Comparison of ENCODE assay signal across 12 mouse cellular contexts in genomic region chr11:113951616-113951988, GRCm38 (mm10).
DNase-seq lines count a peak whose midpoint lies in the region; ATAC-seq and TF ChIP-seq lines count a peak whose summit lies in the region.
"Had no signal": no experiment of that assay in that cellular context is flagged by ENCODE, and none has a peak within 500 bp of the region (broad histone marks: within the 10 kb centered on the region; RNA-seq: fewer than 3 reads in every experiment).

No protein-coding gene starts in this region.

- 0 out of 2 replicates have a peak overlapping the region, but pooled peaks have one; percentile 18 for H3K9ac ChIP-seq in forebrain, postnatal 0 days
- H3K9ac ChIP-seq in midbrain, embryonic 15.5 days, result no peak overlapping the region

- H3K36me3 ChIP-seq in forebrain, postnatal 0 days (ENCODE audit: insufficient read depth), result no peaks in the 10 kb centered on the region
- no peaks in the 10 kb centered on the region for H3K36me3 ChIP-seq in midbrain, embryonic 15.5 days (replicated peaks)
- H3K36me3 ChIP-seq: limb, embryonic 10.5 days had no signal

- H3K9me3 ChIP-seq in forebrain, postnatal 0 days (ENCODE audit: low read length), result no peaks in the 10 kb centered on the region
- no peaks in the 10 kb centered on the region for H3K9me3 ChIP-seq in midbrain, embryonic 15.5 days
- H3K9me3 ChIP-seq: limb, embryonic 10.5 days had no signal

- TF ChIP-seq CTCF in brain, embryonic 14.5 days (IDR thresholded peaks at IDR 0.05; ENCODE audit: borderline replicate concordance, extremely low read depth, insufficient read depth, insufficient read length), result no peak
- TF ChIP-seq CTCF in cerebellum, adult 2 months (IDR thresholded peaks at IDR 0.05; ENCODE audit: borderline replicate concordance, insufficient read depth, low read depth, low read length), result no peak
- TF ChIP-seq CTCF in forebrain, postnatal 0 days (IDR thresholded peaks at IDR 0.05; ENCODE audit: low read depth), result no peak

- ATAC-seq in forebrain, postnatal 0 days, result peak; percentile 54
- peak; percentile 35; the same call in 1 of the 2 replicates for ATAC-seq in midbrain, embryonic 15.5 days (replicated peaks)

- H3K4me1 ChIP-seq in cerebellum, adult 2 months (ENCODE audit: control insufficient read depth, insufficient read depth, low read length), result peaks cover 11% of the 10 kb centered on the region
- peaks cover 14% of the 10 kb centered on the region; the same call in 1 of the 2 replicates for H3K4me1 ChIP-seq in forebrain, postnatal 0 days (ENCODE audit: insufficient read depth)
- peaks cover 25% of the 10 kb centered on the region for H3K4me1 ChIP-seq in midbrain, embryonic 15.5 days

- TF ChIP-seq POLR2A in brain, embryonic 14.5 days (IDR thresholded peaks at IDR 0.05; ENCODE audit: borderline replicate concordance, extremely low read depth, insufficient read depth, insufficient read length, poor library complexity, severe bottlenecking), result no peak
- TF ChIP-seq POLR2A in cerebellum, adult 2 months (IDR thresholded peaks at IDR 0.05; ENCODE audit: borderline replicate concordance, insufficient read depth, low read length), result no peak

- no peak overlapping the region for H3K27ac ChIP-seq in cerebellum, adult 2 months (ENCODE audit: insufficient read depth, low read length)
- H3K27ac ChIP-seq in forebrain, postnatal 0 days (ENCODE audit: low read depth, low read length), result no peak overlapping the region
- H3K27ac ChIP-seq in midbrain, embryonic 15.5 days, result peak overlapping the region; percentile 11
- H3K27ac ChIP-seq: limb, embryonic 10.5 days had no signal

- H3K27me3 ChIP-seq in cerebellum, adult 2 months (ENCODE audit: control insufficient read depth, insufficient read depth, low read length), result no peaks in the 10 kb centered on the region; the same call in 1 of the 2 replicates
- H3K27me3 ChIP-seq in forebrain, postnatal 0 days (ENCODE audit: insufficient read depth, low read length), result no peaks in the 10 kb centered on the region
- 0 out of 2 replicates have a peak, but pooled peaks cover 3% of the 10 kb centered on the region for H3K27me3 ChIP-seq in midbrain, embryonic 15.5 days (replicated peaks)

- H3K4me2 ChIP-seq in forebrain, postnatal 0 days (ENCODE audit: low read depth), result no peak overlapping the region
- peak overlapping the region; percentile 2; the same call in 1 of the 2 replicates for H3K4me2 ChIP-seq in midbrain, embryonic 15.5 days

- H3K4me3 ChIP-seq in cerebellum, adult 2 months (replicated peaks; ENCODE audit: insufficient read depth, low read depth, low read length), result no peak overlapping the region
- H3K4me3 ChIP-seq in forebrain, postnatal 0 days (ENCODE audit: low read depth, low read length), result no peak overlapping the region
- H3K4me3 ChIP-seq in midbrain, embryonic 15.5 days, result no peak overlapping the region
- H3K4me3 ChIP-seq: limb, embryonic 10.5 days had no signal

- DNase-seq in brain, embryonic 14.5 days (ENCODE audit: low read depth), result peak; percentile 79
- peak; percentile 73 to 82 for DNase-seq in cerebellum, adult 2 months
- no peak for DNase-seq in forebrain, postnatal 0 days
- no peak for DNase-seq in lung, postnatal 36 days
- DNase-seq in lung, postnatal 25 days (ENCODE audit: low spot score), result no peak
- DNase-seq in lung, postnatal 10 days, result no peak
- no peak for DNase-seq in adrenal gland, postnatal 36 days
- DNase-seq: heart, postnatal 36 days; lung, adult 2 months; right cerebral cortex, postnatal 4 days had no signal

- WGBS in cerebellum, adult 2 months, result 7% methylated on average over 15 of the region's 15 CpGs
- 17% methylated on average over 15 of the region's 15 CpGs for WGBS in forebrain, postnatal 0 days
- 13% methylated on average over 15 of the region's 15 CpGs for WGBS in midbrain, embryonic 15.5 days

Comparison
In these comparisons a context has a peak if more than half of its experiments do, and no peak if none do; other contexts are left out.
1. DNase-seq: peak in brain, embryonic 14.5 days (single experiment) and cerebellum, adult 2 months (2 of 2); none in forebrain, postnatal 0 days (single experiment), lung, postnatal 36 days (single experiment), lung, postnatal 25 days (single experiment), lung, postnatal 10 days (single experiment) and adrenal gland, postnatal 36 days (0 of 2).